Mouse (Mus musculus): Measurements from ENCODE around the gene Clns1a.

Gene Clns1a

DNA sequence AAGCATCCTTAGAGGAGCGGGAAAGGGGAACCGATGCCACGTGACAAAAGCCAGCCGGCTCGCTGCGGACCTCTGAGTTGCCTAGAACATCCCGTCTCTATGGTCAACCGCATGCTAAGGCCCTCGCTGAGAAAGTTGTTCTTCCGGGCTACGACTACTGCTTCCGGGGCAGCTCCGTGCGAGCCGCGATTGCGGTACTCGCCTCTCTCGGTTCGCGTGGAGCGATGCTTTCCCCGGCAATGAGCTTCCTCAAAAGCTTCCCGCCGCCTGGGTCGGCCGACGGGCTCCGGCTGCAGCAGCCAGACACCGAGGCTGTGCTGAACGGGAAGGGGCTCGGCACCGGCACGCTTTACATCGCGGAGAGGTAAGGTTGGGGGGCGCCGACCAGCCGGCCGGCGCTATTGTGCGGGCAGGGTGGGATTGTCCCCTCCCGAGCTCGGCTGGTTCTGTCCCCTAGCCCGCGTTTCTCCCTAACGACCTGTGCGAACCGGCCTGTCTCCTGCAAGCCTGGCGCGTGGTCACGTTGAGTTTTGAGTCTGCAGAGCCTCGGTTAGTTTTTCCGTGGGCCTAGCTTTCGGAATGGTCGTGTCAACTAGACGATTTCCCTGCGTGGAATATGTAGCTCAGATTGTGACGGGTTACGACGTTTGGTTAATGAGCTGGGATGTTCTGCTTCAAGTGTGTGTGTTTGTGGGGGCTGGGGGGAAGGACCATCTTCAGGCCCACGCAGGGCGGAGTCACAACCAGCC lies at the start of gene Clns1a:
Gene Clns1a (plus strand): TSS at position 129 of the 749 bp plus-strand sequence.
- peak; percentile 94 for DNase-seq (ENCODE audit: low spot score)

DNA sequence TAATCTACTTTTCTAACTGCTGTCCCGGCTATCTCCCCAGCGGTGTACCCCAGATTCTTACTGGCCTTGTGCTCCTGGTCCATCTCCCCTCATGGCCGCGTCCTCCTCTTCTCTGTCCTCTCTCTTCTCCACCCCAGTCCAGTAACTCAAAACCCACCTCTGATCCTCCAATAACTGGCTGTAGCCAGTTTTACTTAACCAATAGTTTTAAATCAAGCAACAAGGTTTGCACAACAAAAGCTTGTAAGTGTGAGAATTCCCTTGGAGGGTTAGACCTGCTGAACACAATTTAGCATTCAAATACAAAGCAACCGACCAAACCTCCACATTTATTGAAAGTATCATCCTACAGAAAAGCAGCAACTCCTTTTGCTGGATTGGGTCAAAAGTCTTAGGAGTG lies 48.8 kb upstream of the Clns1a start:
- DNase-seq (ENCODE audit: low spot score): no peak

DNA sequence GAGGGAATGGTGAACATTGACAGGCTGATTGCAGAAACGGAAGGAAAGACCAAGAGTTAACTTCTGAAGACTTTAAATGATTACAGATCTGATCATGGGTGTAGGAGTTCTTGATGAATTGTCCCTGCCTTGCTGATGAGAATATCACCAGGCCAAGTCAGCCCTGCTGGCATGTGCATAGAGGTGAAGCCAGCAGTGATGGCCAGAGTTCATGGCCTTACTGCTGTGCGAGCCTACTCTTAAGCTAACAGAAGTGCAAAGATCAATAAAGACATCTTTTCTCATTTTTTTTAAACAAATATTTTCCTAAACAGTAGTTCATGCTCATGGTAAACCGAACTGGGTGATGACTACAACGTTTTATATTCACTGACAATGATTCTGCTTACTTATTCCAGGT lies 45.7 kb upstream of the Clns1a start:
- DNase-seq (ENCODE audit: low spot score): no peak

DNA sequence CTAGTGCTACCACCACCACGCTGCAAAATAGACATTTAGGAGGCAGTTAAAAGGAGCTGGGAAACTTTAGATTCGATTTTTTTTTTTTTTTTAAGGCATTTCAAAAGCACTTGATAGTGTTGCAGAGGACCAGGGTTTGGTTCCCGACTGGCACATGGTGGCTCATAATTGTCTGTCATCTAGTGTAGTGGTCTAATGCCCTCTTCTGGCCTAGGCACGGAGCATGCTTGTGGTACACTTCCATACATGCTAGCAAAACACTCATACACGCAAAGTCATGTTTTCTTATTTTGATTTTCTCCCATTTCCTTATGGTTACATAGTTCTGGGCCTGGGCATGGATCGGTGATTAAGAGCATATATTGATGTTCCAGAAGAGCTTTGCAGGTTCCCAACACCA lies 40.3 kb upstream of the Clns1a start:
- no peak for DNase-seq (ENCODE audit: low spot score)

DNA sequence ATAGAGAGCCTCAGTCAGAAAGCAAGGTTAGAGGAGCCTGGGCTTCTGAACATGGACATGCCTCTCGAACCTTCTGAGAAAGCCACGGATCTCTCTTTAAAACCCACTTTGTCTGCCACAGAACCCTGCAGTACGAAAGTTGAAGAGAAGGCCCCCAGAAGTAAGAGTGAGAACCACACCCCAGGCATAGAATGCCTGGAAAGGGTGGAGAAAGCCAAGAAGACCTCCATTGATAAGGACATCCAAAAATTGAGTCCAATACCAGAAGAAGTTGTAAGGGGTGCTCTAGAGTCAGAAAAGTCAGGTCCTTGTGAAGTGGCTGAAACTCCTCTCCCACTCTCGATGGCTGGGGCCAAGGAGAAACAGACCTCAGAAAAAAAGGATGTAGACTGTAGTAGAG lies 34.8 kb upstream of the Clns1a start:
- DNase-seq (ENCODE audit: low spot score): no peak

DNA sequence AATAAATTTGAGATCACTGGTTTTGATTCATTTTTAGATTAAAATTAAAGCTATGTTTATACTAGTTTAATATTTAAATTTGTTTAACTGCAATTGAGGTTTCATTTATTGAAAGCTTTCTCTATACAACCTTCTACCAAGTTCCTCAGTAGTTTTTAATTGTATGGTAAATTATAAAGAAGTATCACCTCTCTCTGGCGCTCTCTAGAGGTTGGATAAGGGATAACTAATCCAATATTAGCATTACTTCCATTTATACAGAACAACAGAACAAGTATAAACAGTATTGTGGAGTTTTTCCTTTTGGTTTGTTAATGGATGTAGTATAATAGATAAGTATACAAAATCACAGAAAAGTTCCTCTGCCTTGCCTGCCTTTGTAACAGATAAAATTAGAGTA lies 17.2 kb upstream of the Clns1a start:
- DNase-seq (ENCODE audit: low spot score): peak; percentile 48

DNA sequence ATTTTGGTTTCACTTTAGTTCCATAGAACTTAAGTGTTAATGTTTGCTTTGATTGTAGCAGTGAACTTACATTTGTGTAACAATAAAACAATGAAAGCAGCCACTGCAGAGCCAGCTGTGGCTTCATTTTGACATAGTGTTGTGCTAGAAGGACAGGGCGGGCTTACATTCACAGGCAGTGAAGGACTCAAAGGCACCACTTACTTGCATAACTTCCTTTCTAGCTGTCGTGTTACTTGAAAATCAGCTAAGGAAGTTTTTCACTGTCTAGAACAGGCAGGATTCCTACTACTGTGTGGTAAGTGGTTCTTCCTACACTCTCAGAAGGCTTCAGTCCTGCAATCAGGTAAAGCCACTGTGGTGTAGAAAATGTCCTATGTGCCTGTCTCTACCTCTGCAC lies 8.6 kb upstream of the Clns1a start:
- no peak for DNase-seq (ENCODE audit: low spot score)

DNA sequence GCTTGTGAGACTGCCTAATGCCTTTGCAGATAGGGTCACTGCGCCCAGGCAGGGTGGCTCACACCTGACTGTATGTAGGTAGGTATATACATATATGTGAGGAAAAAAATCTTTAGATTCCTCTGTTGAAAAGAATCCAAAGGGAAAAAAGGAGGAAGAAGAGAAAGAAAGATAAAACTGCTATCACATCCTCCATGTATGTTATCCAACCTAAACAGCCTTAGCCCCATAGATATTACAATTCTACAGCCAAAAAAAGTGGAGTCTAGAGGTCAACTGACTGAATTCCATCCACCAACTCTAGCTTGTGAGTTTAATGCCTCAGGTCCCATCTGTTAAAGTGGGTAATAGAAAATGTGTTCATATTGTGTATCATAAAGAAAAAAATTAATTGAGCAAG lies 993 bp upstream of the Clns1a start:
- no peak for DNase-seq (ENCODE audit: low spot score)

DNA sequence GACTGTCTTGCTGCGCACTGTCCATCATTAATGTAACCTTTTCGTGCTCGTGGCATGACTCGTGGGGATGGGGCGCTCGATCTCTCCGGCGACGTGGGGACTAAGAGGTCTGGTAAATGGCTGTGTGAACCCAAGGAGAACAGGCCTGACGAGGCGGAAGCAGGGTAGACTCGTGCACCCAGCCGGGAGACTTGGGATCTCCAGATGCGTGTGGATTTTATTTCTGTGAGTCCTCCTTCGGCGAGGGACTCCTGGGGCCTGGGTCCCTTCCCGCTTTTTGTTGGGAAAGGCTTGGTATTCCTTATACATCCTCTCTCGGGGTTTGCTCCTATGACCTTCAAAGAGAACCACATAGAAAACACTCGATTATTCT lies 315 bp upstream of the Clns1a start:
- DNase-seq (ENCODE audit: low spot score): no peak

DNA sequence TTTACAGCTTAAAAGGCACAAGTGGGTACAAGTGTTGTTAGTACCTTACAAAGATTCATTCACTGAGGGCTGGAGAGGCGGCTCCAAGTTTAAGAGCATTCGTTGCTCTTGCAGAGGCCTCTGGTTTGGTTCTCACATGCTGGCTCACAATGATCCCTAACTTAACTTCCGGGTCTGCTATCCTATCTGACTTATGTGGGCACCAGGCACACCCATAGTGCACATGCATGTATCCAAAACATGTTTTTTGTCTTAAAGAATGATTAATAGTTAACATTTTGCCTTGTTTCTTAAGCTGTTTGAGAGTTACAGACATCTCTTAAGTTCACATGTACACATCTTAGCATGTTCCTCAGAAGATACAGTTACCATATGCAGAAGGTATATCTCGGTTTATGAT lies 3.7 kb downstream of the Clns1a start:
- DNase-seq (ENCODE audit: low spot score): no peak

DNA sequence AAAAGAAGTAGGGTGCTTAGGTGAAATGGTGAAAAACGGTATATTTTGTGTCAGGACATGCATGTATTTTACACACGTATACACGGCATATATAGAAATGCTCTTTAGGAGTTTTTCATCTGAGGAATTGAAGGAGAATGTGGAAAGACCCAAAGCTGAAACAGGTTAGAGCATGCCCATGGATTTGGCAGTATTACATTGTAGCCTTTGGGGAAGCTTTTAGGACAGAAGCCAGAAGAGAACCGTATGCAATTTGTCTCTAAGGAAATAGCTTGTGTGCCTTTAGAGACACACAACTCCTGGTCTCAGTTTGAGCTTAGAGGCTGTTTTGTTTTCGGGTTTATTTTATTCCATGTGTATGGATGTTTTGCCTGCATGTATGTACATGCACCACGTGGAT lies 4.7 kb downstream of the Clns1a start:
- no peak for DNase-seq (ENCODE audit: low spot score)

DNA sequence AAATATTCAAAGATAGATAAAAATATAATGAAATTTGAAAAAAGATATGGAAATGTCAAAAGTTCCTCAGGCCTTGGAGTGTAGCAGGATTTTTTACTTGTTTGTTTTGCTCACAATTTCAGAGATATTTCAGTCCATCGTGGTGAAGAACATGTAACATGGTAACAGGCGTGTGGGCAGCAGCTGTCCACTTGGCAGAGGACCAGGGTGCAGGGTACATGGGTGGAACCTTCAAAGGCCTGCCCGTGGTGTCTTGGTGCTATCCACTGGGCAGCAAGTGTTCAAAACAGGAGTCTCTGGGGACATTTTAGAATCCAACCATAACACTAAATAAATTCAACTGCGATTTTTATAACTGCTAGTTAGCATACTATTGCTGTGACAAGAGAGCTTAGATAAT lies 10.7 kb downstream of the Clns1a start:
- DNase-seq (ENCODE audit: low spot score): peak; percentile 51

DNA sequence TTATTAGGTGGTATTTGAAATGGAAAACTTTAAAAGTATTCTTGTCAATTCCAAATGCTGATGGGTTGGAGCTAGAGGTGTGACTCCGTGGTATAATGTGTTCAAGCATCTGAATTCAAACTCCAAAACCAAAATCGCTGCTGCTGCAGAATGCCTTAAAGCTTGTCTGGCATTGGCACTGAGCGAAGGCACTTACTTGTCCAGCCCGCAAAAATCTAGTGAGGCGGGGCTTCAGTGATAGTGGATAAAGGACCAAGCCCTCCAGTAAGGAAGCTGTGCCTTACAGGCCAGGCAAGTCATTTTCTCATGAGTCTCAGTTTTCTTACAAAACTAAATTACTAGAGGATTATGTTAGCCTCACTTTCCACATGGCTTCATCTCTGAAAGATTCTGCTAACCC lies 11.4 kb downstream of the Clns1a start:
- DNase-seq (ENCODE audit: low spot score): no peak

DNA sequence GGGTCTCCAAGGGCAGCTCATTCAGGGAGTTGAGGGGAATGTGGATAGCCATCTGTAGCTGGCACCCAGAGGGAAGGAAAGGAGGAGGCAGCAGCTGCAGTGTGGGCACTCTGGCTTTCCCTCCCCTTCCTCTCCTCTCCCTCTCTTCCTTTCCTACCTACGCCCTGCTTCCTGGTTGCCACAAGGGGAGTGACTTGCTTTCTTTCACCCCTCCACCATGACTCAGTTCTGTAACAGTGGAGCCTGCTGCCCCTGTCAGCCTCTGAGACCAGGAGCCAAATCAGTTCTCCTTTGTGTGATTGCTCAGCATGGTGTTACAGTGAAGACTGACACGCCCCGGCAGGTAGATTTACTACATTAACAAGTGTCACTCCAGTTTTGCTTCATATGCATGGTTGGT lies 12.8 kb downstream of the Clns1a start:
- DNase-seq (ENCODE audit: low spot score): no peak

DNA sequence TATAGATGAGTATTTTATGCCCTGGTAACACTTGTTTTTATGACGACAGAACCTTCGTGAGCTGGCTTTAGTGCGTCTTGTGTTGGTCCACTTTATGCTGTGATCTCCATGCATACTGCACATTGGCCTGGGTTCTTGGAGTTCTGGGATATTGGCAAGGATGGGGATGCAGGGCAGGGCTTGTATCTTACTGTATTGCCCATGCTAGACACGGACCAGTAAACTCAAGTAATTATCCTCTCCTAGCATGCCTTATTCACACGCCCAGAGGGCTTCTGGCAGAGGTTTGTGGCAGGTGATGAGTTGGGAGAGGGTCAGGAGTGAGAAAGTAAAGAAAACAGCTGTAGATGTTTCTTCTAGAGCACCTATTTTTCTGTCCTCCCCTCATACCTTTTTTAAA lies 18.2 kb downstream of the Clns1a start:
- no peak for DNase-seq (ENCODE audit: low spot score)

DNA sequence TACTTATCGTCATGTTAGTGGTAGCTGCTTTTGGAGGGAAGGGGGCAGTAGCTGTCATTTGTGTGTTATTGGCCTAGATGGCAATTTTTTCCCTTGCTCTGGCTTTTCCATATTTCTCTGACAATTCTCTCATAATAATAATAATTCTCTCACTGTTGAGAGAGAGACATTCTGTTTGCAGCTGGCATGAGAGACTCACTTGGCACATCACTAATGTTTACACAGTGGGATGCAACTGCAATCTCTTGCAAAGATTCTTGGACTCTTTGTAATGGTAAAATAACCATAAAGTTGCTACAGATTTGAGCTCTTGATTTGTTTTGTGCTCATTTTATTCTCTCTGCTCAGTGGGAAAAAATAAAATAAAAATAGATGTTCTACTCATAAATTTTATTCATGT lies 20.9 kb downstream of the Clns1a start:
- no peak for DNase-seq (ENCODE audit: low spot score)

DNA sequence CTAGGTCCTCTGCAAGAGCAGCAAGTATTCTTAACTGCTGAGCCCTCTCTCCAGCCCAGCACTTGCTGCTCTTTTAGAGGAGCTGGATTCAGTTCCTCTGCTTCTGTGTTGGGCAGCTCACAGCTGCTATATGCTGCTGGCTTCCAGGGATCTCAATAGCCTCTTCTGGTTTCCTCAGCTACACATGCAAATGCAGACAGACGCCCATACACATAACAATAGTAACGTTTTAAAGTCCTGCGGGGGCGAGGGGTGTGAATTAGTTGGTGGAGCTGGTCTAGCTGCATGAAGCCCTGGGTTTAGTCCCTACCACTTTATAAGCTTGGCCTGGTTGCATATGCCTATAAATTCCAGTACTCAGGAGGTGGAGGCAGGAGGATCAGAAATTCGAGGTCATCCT lies 22.6 kb downstream of the Clns1a start:
- no peak for DNase-seq (ENCODE audit: low spot score)

DNA sequence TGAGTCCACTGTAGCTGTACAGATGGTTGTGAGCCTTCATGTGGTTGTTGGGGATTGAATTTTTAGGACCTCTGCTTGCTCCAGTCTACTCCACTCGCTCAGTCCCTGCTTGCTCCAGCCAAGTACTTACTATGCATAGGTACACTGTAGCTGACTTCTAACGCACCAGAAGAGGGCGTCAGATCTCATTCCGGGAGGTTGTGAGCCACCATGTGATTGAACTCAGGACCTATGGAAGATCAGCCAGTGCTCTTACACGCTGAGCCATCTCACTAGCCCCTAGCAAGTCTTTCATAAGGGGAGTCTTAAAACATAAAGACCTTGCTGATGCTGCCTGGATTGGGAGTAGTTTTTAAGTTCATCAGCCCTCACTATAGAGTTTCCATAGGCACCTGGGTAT lies 23.7 kb downstream of the Clns1a start:
- DNase-seq (ENCODE audit: low spot score): no peak

DNA sequence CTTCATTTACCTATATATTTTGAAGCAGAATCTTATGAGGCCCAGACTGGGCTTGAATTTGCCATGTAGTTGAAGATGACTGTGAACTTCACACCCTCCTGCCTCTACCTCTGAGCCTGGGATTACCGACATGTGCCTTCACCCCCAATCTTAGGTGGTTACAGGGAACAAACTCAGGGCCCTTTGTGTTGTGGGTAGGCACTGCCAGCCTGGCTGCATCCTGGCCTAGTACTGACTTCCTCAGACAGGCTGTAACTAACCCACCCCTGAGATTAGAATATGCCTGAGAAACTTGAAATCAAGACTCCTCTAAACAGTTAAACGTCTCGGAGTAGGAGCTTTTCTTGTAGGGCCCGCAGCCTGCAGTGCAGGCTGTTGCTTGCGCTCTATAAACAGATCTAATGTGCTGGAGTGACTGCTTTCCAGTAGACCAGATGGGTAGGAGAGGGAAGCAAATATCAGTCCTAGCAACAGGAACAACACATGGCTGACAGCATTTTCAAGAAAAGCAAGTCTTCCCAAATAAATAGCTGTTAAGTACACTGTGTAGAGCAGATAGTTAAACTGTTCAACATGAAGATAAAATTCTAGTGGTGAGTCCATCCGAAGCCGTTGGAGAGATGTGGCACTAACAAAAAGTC lies 26.0 kb downstream of the Clns1a start:
- DNase-seq (ENCODE audit: low spot score): no peak

DNA sequence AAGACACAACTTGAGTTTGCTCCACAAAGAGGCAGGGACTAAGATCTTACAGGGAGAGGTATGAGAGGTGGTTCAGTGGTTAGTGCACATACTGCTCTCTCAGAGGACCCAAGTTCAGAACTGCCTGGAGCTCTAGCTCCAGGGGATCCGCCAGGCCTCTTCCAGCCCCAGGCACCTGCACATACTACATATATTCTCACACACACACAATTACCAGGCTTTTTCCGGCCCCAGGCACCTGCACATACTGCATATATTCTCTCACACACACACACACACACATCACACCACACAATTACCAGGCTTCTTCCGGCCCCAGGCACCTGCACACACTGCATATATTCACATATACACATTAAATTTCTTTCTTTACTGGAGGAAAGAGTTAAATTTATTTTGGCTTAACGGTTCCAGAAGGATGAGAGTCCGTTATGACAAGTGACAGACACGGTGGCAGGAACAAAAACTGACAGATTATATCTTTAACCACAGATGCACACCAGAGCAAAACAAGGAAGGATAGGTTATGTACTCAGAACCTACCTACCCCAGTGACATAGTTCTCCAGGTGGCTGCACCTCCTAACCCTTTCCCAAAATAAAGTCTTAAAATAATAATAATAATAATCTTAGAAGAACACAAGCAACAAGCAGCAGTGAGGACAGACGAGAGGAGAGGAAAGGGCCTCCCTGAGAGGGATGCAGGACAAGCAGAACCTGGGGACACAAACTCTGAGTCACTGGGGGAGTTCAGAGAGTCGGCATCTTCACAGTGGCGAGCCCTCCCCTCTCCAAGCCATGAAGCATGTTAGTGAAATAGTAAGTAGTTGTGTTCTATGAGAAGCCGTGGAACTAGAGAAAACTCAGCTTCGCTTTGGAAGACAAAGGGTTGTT lies 27.5 kb downstream of the Clns1a start:
- DNase-seq (ENCODE audit: low spot score): no peak

DNA sequence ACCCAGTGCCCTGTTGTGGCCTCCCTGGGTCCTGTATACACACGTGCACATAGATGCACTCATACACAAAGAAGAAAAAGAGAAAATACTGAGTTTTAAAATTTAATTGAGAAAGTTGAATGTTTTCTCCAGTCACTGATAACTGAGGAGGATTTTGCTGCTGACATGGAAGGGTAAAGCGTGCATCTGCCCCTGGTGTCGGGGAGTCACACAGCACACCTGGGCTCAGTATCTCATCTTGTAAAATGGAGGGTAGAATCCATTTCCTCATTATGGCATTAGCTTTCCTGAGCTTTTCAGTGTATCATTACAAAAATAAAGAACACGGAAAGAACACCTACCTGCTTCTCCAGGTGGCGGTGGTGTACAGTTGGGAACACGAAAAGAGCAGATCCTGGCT lies 29.0 kb downstream of the Clns1a start:
- no peak for DNase-seq (ENCODE audit: low spot score)

DNA sequence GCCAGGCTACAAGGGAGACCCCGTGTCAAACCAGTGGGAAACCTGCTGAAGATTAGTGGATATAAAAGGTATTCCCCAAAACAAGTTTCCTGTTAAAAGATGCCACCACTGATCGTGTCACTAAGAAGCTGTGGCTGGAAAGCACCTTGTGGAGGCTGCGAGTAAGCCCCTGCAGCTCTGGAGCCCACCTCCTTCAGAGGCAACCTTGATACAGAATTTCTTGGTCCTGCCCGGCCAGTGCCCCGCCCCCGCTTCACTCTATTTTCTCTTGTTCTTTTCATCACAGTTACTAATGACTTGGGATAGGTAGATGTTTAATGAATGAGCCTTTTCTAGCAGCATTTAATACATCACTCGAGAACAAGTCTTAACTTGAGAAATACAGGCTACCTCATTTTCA lies 29.6 kb downstream of the Clns1a start:
- DNase-seq (ENCODE audit: low spot score): no peak

DNA sequence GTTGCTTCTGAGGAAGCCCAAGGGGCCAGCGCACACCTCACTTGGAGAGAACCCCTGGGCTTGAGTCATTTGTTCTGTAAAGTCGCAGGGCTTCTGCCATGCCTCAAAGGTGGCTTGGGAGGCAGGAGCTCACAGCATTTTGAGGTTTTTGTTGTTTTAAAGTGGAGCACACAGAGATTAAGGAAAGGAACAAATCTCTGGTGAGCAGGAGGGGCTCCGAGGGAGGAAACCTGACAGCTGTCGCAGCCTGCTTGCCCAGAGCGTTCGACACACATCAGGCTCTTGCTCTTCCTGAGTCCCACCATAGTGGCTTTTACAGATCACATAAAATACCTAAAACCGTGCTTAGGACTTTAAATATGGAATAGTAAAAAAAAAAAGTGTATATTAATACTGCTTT lies 30.3 kb downstream of the Clns1a start:
- DNase-seq (ENCODE audit: low spot score): no peak

Data from MN1 (cell line).